Mouse (Mus musculus) midbrain, embryonic 13.5 days (tissue): ENCODE data around the gene Med31. TPM values are rescaled to one million over a fixed set of nuclear protein-coding genes. Genes with fewer than 3 reads are reported as not detected.

Source experiments
- polyA plus RNA-seq: library from polyadenylated mRNA; unstranded; fragments of >200 nt; fragmentation: Nextera tagmentation; extraction: Ambion mirVana; gene quantifications from 2 replicates; pipeline ENCODE4 v1.2.1, GENCODE M21; 2015

Gene Med31
- polyA plus RNA-seq, 1 experiment from 2014 or later, result 66.7 TPM

Other genes starting within 250 kb of the Med31 start
- 0.43 and 0.63 TPM in 2 replicates for gene Aipl1, start 178.1 kb downstream of the Med31 start, polyA plus RNA-seq
- 79.0 and 80.7 TPM in 2 replicates for gene Pimreg, start 173.6 kb downstream of the Med31 start, polyA plus RNA-seq
- 1.8 and 2.1 TPM in 2 replicates for gene Pitpnm3, start 79.8 kb downstream of the Med31 start, polyA plus RNA-seq
- 1.6 and 1.9 TPM in 2 replicates for gene Gm43951, start 8.8 kb downstream of the Med31 start, polyA plus RNA-seq
- gene 4933427D14Rik, start 8.1 kb downstream of the Med31 start, polyA plus RNA-seq, result 27.9 and 31.0 TPM in 2 replicates
- 152 and 160 TPM in 2 replicates for gene Txndc17, start 8.0 kb downstream of the Med31 start, polyA plus RNA-seq
- 0.69 and 0.93 TPM in 2 replicates for gene Slc13a5, start 51.6 kb upstream of the Med31 start, polyA plus RNA-seq
- gene Xaf1, start 86.0 kb upstream of the Med31 start, polyA plus RNA-seq, result 1.6 and 1.9 TPM in 2 replicates
- not detected in 2 replicates for gene Fbxo39, start 98.9 kb upstream of the Med31 start, polyA plus RNA-seq
- 6.4 and 6.8 TPM in 2 replicates for gene Tekt1, start 146.8 kb upstream of the Med31 start, polyA plus RNA-seq
- gene Smtnl2, start 196.1 kb upstream of the Med31 start, polyA plus RNA-seq, result 3.2 and 3.8 TPM in 2 replicates
- not detected in 2 replicates for gene Ggt6, start 219.9 kb upstream of the Med31 start, polyA plus RNA-seq
- 84.6 and 86.2 TPM in 2 replicates for gene Mybbp1a, start 225.8 kb upstream of the Med31 start, polyA plus RNA-seq